Mouse (Mus musculus): ENCODE measurements around the gene Epb41l3. TPM values are rescaled to one million over a fixed set of nuclear protein-coding genes. Genes with fewer than 3 reads are reported as not detected.

Epb41l3 gene
- polyA plus RNA-seq, 1 experiment = 176 TPM

- Histone ChIP-seq H3K4me1 (ENCODE audit: control insufficient read depth, insufficient read depth, insufficient read length, low read length) (0 out of 2 replicates have a peak, but pooled peaks cover 2% of the 10 kb centered on the region), H3K27me3 (ENCODE audit: control insufficient read depth, insufficient read depth, low read length) (no peaks in the 10 kb centered on the region), H3K27ac (ENCODE audit: insufficient read depth, low read depth, low read length) (no peak overlapping the region), H3K4me3 (ENCODE audit: low read depth, low read length) (no peak overlapping the region), H3K36me3 (ENCODE audit: control insufficient read depth, insufficient read depth, low read length) (peaks cover 26% of the 10 kb centered on the region)
- WGBS = 68% methylated on average over 10 of the region's 10 CpGs
- TF ChIP-seq CTCF (IDR thresholded peaks at IDR 0.05; ENCODE audit: extremely low read depth, insufficient read length, insufficient replicate concordance, low read depth, low read length) (no peak), POLR2A (IDR thresholded peaks at IDR 0.05; ENCODE audit: low read depth, low read length) (no peak)
Observed at GRCm38 (mm10) chr17:69221966-69222692, 146.6 kb downstream of the Epb41l3 start.

- 81% methylated on average over 7 of the region's 7 CpGs for WGBS
- Histone ChIP-seq H3K4me3 (ENCODE audit: low read depth, low read length) (no peak overlapping the region), H3K27ac (ENCODE audit: insufficient read depth, low read depth, low read length) (no peak overlapping the region), H3K27me3 (ENCODE audit: control insufficient read depth, insufficient read depth, low read length) (no peaks in the 10 kb centered on the region), H3K4me1 (ENCODE audit: control insufficient read depth, insufficient read depth, insufficient read length, low read length) (no peaks in the 10 kb centered on the region), H3K36me3 (ENCODE audit: control insufficient read depth, insufficient read depth, low read length) (peaks cover 32% of the 10 kb centered on the region)
- TF ChIP-seq POLR2A (IDR thresholded peaks at IDR 0.05; ENCODE audit: low read depth, low read length) = no peak
- no peak for TF ChIP-seq CTCF (IDR thresholded peaks at IDR 0.05; ENCODE audit: extremely low read depth, insufficient read length, insufficient replicate concordance, low read depth, low read length)
Observed at GRCm38 (mm10) chr17:69225996-69226395, 150.5 kb downstream of the Epb41l3 start.

GRCm38 (mm10) chr17:69227426-69228014 is 152.0 kb downstream of the Epb41l3 start:
- H3K4me1 ChIP-seq (ENCODE audit: control insufficient read depth, insufficient read depth, insufficient read length, low read length) = no peaks in the 10 kb centered on the region
- peaks cover 29% of the 10 kb centered on the region for H3K36me3 ChIP-seq (ENCODE audit: control insufficient read depth, insufficient read depth, low read length)
- WGBS = 70% methylated on average over 9 of the region's 9 CpGs
- no peak overlapping the region for H3K27ac ChIP-seq (ENCODE audit: insufficient read depth, low read depth, low read length)
- TF ChIP-seq POLR2A (IDR thresholded peaks at IDR 0.05; ENCODE audit: low read depth, low read length) (no peak), CTCF (IDR thresholded peaks at IDR 0.05; ENCODE audit: extremely low read depth, insufficient read length, insufficient replicate concordance, low read depth, low read length) (no peak)
- H3K4me3 ChIP-seq (ENCODE audit: low read depth, low read length) = no peak overlapping the region
- no peaks in the 10 kb centered on the region for H3K27me3 ChIP-seq (ENCODE audit: control insufficient read depth, insufficient read depth, low read length)

- Histone ChIP-seq H3K27me3 (ENCODE audit: control insufficient read depth, insufficient read depth, low read length) (no peaks in the 10 kb centered on the region), H3K4me3 (ENCODE audit: low read depth, low read length) (no peak overlapping the region), H3K36me3 (ENCODE audit: control insufficient read depth, insufficient read depth, low read length) (peaks cover 21% of the 10 kb centered on the region), H3K4me1 (ENCODE audit: control insufficient read depth, insufficient read depth, insufficient read length, low read length) (no peaks in the 10 kb centered on the region), H3K27ac (ENCODE audit: insufficient read depth, low read depth, low read length) (no peak overlapping the region)
- 85% methylated on average over 5 of the region's 5 CpGs for WGBS
- no peak for TF ChIP-seq POLR2A (IDR thresholded peaks at IDR 0.05; ENCODE audit: low read depth, low read length)
- no peak for TF ChIP-seq CTCF (IDR thresholded peaks at IDR 0.05; ENCODE audit: extremely low read depth, insufficient read length, insufficient replicate concordance, low read depth, low read length)
Observed at GRCm38 (mm10) chr17:69229451-69229850, 154.0 kb downstream of the Epb41l3 start.

GRCm38 (mm10) chr17:69230131-69230621 is 154.7 kb downstream of the Epb41l3 start:
- Histone ChIP-seq H3K4me3 (ENCODE audit: low read depth, low read length) (no peak overlapping the region), H3K27ac (ENCODE audit: insufficient read depth, low read depth, low read length) (no peak overlapping the region), H3K36me3 (ENCODE audit: control insufficient read depth, insufficient read depth, low read length) (peaks cover 21% of the 10 kb centered on the region), H3K27me3 (ENCODE audit: control insufficient read depth, insufficient read depth, low read length) (no peaks in the 10 kb centered on the region), H3K4me1 (ENCODE audit: control insufficient read depth, insufficient read depth, insufficient read length, low read length) (no peaks in the 10 kb centered on the region)
- 71% methylated on average over 6 of the region's 6 CpGs for WGBS
- TF ChIP-seq POLR2A (IDR thresholded peaks at IDR 0.05; ENCODE audit: low read depth, low read length) (no peak), CTCF (IDR thresholded peaks at IDR 0.05; ENCODE audit: extremely low read depth, insufficient read length, insufficient replicate concordance, low read depth, low read length) (no peak)

- no peaks in the 10 kb centered on the region for H3K4me1 ChIP-seq (ENCODE audit: control insufficient read depth, insufficient read depth, insufficient read length, low read length)
- H3K27me3 ChIP-seq (ENCODE audit: control insufficient read depth, insufficient read depth, low read length) = no peaks in the 10 kb centered on the region
- H3K27ac ChIP-seq (ENCODE audit: insufficient read depth, low read depth, low read length) = no peak overlapping the region
- TF ChIP-seq POLR2A (IDR thresholded peaks at IDR 0.05; ENCODE audit: low read depth, low read length) = no peak
- TF ChIP-seq CTCF (IDR thresholded peaks at IDR 0.05; ENCODE audit: extremely low read depth, insufficient read length, insufficient replicate concordance, low read depth, low read length) = no peak
- H3K36me3 ChIP-seq (ENCODE audit: control insufficient read depth, insufficient read depth, low read length) = peaks cover 11% of the 10 kb centered on the region
- 81% methylated on average over 5 of the region's 5 CpGs for WGBS
- H3K4me3 ChIP-seq (ENCODE audit: low read depth, low read length) = no peak overlapping the region
Observed at GRCm38 (mm10) chr17:69231360-69231759, 155.9 kb downstream of the Epb41l3 start.

GRCm38 (mm10) chr17:69237172-69237571 is 161.7 kb downstream of the Epb41l3 start:
- Histone ChIP-seq H3K27me3 (ENCODE audit: control insufficient read depth, insufficient read depth, low read length) (no peaks in the 10 kb centered on the region), H3K4me3 (ENCODE audit: low read depth, low read length) (no peak overlapping the region), H3K4me1 (ENCODE audit: control insufficient read depth, insufficient read depth, insufficient read length, low read length) (no peaks in the 10 kb centered on the region), H3K36me3 (ENCODE audit: control insufficient read depth, insufficient read depth, low read length) (peaks cover 26% of the 10 kb centered on the region), H3K27ac (ENCODE audit: insufficient read depth, low read depth, low read length) (no peak overlapping the region)
- TF ChIP-seq CTCF (IDR thresholded peaks at IDR 0.05; ENCODE audit: extremely low read depth, insufficient read length, insufficient replicate concordance, low read depth, low read length) (no peak), POLR2A (IDR thresholded peaks at IDR 0.05; ENCODE audit: low read depth, low read length) (no peak)
- WGBS = 89% methylated on average over 3 of the region's 3 CpGs
